Mouse (Mus musculus): ENCODE results near the gene Irf8.
"Not testable (repeated sequence)": the region's sequence is repeated elsewhere in the genome, so short reads cannot be mapped to it uniquely, and the experiment has no call there.

The Irf8 gene

DNA sequence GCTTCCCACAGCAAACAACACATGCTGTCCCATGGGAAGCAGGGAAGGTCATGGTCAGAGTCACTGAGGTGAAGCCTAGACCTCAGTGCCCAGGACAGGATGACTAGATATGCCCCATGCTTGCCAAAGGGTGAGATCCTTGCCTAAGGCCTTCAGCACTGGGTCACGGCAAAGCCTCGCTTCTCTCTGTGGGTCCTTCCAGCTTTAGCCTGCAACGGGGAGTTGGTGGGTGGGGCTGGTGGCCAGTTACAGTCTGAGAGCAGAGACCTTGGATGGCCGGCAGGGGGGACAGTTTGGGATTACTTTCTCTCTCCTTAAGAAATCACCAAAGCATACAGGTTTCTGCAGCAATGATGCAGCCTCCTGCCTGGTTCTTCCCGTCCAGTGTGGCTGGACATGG lies 51.5 kb downstream of the Irf8 start:
- no peak for DNase-seq (ENCODE audit: extremely low read depth, low read depth, low spot score)

DNA sequence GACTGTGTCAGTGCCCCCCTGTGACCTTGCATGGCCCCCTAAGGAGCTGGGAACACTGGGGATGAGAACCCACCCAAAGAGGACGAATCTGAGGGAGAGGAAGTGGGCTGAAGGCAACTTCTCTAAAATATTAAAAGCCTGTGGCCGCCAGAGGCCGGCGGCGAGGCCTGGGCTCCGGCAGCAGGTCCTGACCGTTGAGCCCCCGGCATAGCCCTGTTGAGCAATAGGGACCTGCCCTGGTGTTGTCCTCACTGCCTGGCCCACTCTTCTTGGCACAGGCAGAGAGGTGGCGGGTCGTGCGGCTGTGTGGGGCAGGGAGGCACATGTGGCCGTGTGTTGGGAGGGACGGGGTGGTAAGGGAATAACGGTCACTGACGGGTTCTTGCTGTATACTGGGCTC lies 56.6 kb downstream of the Irf8 start:
- no peak for DNase-seq (ENCODE audit: extremely low read depth, low read depth, low spot score)

DNA sequence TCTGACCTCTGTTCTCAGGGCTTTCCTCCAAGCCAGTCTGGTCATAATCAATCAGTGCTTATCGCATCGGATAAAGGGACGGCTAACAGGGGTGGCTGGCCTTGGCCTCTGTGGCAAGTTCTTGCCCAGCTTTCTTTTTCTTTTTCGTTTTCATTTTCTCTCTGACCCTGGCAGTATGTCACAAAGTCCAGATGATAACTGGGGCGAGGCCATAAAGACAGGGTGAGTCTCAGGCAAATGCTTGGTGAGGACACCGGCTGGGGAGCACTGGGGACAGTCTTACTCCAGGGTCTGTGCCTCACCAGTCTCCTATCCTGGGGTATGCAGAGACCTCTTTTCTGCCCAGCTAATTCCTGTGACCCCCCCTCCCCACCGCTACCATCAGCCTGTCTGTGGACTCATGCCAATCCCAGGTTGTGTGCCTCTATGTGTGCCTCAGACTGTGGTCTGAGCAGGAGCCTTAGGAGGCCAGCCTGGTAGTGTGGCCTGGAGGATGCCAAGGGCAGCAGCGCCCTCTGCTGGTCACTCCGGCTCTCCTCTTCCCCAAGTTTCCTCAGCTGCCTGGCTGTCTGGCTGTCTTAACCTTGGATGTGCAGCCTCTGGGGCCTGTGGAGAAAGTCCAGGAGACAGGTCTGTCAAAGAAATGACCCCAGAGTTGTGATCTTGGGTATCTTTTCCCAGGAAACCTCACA lies 59.9 kb downstream of the Irf8 start:
- DNase-seq (ENCODE audit: extremely low read depth, low read depth, low spot score) = peak; percentile 3

DNA sequence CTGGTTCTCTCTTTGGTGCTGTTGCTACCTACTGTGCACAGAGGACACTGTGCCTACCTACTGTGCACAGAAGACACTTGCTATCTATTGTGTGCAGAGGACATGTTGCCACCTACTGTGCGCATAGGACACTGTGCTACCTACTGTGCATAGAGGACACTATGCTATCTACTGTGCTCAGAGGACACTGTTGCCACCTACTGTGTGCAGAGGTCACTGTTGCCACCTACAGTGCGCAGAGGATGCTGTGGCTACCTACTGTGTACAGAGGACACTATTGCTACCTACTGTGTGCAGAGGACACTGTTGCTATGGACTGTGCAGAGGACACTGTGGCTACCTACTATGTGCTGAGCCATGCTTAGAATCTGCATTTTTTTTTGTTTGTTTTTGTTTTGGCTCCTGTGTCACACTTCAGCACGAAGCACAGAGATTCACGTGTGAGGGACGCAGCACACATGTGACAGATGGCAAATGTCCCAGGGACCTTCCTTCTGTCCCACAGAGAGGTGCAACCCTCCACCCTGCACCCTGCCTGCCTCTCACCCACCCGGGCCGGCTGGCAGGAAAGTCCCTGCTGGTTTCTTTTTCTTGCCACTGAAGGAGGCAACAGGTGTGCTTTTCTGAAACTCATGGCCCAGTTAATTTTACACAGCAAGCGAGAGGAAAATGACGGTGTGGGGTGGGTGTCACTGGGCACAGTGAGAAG lies 61.0 kb downstream of the Irf8 start:
- no peak for DNase-seq (ENCODE audit: extremely low read depth, low read depth, low spot score)

DNA sequence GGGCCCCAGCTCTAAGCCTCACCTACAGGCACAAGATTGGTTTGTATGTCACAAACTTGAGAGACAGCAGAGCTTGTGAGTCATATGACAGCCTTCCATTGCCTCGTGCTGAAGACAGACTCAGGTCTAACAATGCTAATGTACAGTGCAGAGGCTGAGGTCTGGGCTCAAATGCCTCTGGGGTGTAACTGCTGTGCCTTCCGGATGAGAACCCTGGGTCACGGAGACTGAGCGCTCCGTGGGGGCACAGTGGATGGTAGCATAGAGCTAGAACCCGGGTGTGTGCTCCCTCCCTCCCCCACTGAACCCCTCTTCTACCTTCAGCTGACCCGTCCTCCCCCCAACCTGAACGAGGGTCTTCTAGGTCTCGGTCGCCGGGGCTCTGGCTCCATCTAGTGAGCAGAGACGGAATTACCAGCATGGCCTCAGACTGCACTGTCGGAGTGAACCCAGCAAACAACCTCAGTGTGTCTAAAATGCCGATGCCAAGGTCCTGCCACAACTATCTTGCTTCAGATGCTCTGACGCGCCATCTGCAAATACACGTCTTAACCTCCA lies 64.2 kb downstream of the Irf8 start:
- DNase-seq (ENCODE audit: extremely low read depth, low read depth, low spot score) = no peak

DNA sequence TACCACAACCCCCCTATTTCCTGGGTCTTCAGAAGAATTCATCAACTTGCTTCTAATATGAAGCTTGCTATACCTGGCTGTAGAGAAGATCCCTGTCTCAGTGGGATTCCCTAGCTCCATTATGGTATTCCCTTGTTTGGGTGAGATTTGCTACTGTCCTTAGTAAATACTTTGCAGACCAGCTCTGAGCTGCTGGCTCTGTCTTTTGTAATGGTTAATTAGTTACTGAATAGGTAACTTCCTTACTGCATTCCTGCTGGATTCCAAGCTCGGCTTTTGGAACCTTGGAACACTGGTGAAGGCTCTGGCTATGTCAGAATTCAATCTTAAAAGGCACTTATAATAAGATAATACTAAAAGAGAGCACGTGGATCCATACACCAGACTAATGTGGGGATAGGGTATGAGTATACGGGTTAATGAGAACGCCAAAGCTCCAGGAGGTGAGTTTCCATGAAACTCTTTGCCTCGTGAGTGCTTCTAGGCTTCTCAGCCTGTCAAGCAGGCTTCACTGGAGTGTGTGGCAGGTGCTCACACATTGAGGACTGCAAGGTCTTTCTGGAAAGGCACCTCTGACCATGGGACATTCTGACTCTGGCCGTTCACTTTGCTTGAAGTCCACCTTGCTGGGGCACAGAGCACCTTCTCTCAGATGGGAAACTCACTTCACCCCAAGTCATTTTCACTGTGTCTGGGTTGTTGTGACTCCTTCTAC lies 67.7 kb downstream of the Irf8 start:
- DNase-seq (ENCODE audit: extremely low read depth, low read depth, low spot score) = not testable (repeated sequence)

DNA sequence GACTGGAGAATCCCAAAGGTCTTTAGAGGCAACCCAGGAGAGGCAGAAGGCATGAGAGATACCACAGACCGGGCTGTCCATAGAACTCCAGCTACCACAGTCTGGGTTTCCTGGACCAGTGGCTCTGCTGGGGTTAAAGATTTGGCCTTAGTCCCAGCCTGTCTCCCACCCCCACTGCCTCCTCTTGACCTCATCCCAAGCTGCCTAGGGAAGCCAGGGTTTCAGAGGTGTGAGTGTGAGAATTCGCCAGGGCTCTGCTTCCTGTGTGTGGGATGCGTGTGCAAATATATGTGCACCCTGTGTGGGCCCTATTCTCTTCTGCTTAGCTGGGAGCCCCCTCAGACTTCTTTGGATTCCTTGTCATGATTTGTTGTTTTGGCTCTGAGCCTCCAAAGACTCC lies 68.6 kb downstream of the Irf8 start:
- no peak for DNase-seq (ENCODE audit: extremely low read depth, low read depth, low spot score)

Measured in fat pad, adult 2 months (tissue).